Mouse (Mus musculus) E14TG2a.4 (cell line): Measurements from ENCODE around the gene Gkn3.

Experiments
- CTCF ChIP-seq: conservative IDR thresholded peaks from 2 replicates; pipeline ENCODE4 v1.5.1; 2014; ENCODE audit warnings: low read length
- NANOG ChIP-seq: IDR thresholded peaks from 2 replicates; pipeline ENCODE4 v1.6.1; 2014; ENCODE audit warnings: borderline replicate concordance, low read length, mixed read lengths

DNA sequence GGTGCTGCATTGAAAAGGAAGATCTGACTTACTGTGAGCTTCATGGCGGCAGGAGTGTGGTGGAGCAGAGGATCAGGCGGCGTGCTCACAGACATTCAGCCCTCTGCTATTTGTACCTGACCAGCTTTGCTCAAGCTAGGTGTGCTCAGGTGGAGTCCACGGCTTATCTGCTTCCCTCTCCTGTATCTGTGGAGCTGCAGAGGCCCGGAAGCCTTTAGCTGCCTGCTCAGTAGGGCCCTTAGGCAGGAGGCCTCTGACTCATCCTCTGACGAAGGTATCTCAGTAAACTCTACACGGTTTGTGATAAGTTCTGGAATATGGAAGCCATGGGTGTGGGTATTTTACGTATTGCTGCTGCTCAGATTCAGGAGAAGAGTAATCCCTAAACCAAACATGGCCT lies 37.9 kb downstream of the Gkn3 start, which contains the start of gene Gkn1:
- TF ChIP-seq CTCF (no peak), NANOG (no peak)
